Mouse (Mus musculus) adrenal gland, adult (tissue): ENCODE measurements at regions not wholly inside any gene's neighbourhood (a gene's known extent, or its start where the extent isn't known, plus 50 kb on each side); places are given as distances from the start of the nearest gene placed in this dataset.

Source experiments
- DNase-seq, 2 experiments: peaks; one replicate each; pipeline ENCODE4 v3.0.0; 2022 to 2023; ENCODE audit warnings: low spot score in 1 of 2; ENCODE audit not compliant: inconsistent age in 2 of 2

DNA sequence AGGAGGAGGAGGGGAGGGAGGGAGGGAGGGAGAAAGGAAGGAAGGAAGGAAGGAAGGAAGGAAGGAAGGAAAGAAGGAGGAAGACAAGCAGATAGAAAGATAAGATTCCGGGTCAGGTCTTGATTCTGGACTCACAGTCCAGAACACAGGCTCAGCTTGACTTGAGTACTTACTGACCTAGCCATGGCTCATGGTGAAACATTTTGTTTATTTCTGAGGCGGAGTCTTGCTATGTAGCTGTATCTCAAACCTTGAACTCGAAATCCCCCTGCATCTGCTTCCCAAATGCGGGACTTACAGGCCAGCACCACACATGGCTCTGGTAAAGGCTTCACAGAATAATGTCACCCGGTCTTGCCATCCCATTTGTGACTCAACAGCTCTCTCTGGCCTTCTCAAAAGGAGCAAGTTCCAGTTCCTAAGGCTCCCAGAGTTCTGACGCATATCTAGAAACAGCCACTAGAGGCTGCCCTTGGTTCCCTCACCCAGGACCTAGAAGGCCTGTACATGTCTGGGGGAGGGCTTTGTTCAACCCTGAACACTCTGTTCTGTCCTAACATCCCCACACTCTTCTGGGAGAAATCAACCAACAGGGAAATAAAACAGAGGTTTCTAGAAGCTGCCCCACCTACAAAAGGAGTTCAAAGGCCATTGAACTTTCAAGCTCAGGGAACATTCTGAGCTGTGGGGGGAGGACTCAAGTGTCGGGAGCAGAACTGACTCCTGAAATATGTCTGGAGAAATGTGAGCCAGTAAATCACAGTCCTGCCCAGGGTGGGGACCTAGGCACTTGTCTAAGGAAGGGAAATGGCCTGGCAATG lies 56.2 kb upstream of the Akap13 start:
- DNase-seq, result peak; percentile 85 to 92

GRCm38 (mm10) chr7:75400471-75400870 lies 54.9 kb upstream of the Akap13 start:
- no peak for DNase-seq

DNA sequence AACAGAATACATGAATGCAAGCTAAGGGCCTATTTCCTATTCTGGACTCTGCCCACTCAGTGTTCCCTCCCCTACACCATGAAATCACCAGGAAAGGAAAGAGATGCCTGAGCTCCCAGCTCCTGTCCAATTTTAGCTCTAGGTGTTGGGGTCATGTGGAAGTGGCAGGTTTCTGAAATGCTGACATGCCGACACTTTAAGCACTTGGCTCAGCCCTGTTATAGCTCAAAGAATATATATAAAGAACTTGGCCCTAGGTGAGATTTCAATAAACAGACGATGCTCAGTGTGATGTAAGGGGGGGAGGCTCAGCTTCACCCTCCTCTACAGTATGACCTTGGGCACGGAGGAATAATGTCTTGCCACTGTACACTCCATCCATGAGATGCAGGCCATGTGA lies 50.4 kb upstream of the Akap13 start:
- no peak for DNase-seq
